Comparison of ENCODE assay signal across 8 mouse cellular contexts in the genomic region with DNA sequence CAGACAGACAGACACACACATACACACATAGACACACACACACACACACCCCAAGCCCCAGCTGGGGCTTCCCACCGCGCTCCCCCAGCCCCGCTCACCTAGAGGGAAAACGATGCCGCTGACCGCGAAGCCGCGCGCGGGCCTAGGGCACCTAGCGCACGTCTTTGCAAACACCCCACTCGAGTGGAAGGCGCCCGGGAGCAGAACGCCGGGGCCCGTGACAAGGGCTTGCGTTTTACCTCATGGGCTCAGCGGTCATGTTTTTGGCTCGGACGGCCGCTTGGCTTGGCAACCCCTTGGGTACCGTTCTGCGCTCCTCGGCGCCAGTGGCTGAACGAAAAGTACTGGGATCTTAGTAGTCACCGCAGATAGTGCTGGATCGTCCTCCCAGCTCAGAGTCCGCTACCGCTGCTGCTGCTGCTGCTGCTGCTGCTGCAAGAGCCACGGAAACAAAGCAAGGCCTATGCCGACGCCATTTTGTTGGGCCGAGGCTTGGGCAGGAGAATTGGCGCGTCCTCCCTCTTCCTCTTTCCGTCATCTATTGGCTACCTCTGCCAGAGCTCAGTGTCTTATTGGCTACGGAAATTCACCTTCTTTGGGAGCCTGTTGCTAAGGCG. TPM values are rescaled to one million over a fixed set of nuclear protein-coding genes. Genes with fewer than 3 reads are reported as not detected.
DNase-seq lines count a peak whose midpoint lies in the region; ATAC-seq and TF ChIP-seq lines count a peak whose summit lies in the region.

TSS of gene Atrx (minus strand) at position 543 of the 617 bp plus-strand sequence.

- H3K4me1 ChIP-seq in hindbrain, embryonic 16.5 days (ENCODE audit: control insufficient read depth, insufficient read depth, low read depth, low read length) = peaks cover 11% of the 10 kb centered on the region

- H3K27ac ChIP-seq in hindbrain, embryonic 16.5 days (ENCODE audit: low read depth, low read length) = peak within 1 kb of the TSS; percentile 94
- H3K27ac ChIP-seq in left cerebral cortex, adult 2 months = peak within 1 kb of the TSS; percentile 96

- H3K36me3 ChIP-seq in hindbrain, embryonic 16.5 days (ENCODE audit: control insufficient read depth, insufficient read depth, low read length) = no peaks in the 10 kb centered on the region

- intact Hi-C loops in left cerebral cortex, adult 2 months (cut with DNase I) = loop anchor here (5.0 kb wide), 2 partner anchors 83 to 258 kb away; partner anchors contain the start of genes Magt1 and Pgk1

- DNase-seq in ZHBTc4 (ENCODE audit: low read depth, low spot score) = peak; percentile 85
- DNase-seq in cerebellum, postnatal 4 days (ENCODE audit: low spot score in 2 of 2) = peak; percentile 29 to 56
- peak; percentile 65 for DNase-seq in gastrocnemius, adult 18-20 months (ENCODE audit: low spot score)
- peak; percentile 66 to 72 for DNase-seq in left cerebral cortex, adult 2 months (ENCODE audit: extremely low spot score in 1 of 2, low spot score in 2 of 2)
- peak; percentile 71 to 75 for DNase-seq in right cerebral cortex, adult 2 months (ENCODE audit: low spot score in 2 of 2)
- DNase-seq in urinary bladder, postnatal 36 days (ENCODE audit: low spot score in 2 of 2) = peak; percentile 48 to 74

- ATAC-seq in hindbrain, embryonic 16.5 days = peak; percentile 95
- ATAC-seq in megakaryocyte, adult 5-6 weeks (ENCODE audit: poor library complexity, severe bottlenecking) = peak; percentile 88

- no peaks in the 10 kb centered on the region for H3K9me3 ChIP-seq in hindbrain, embryonic 16.5 days (ENCODE audit: control insufficient read depth, low read length)

- WGBS in hindbrain, embryonic 16.5 days = 23% methylated on average over 42 of the region's 42 CpGs

- peak within 1 kb of the TSS; percentile 65 for H3K4me3 ChIP-seq in hindbrain, embryonic 16.5 days (ENCODE audit: low read length)
- peak within 1 kb of the TSS; percentile 74 for H3K4me3 ChIP-seq in left cerebral cortex, adult 2 months

- no peaks in the 10 kb centered on the region for H3K27me3 ChIP-seq in hindbrain, embryonic 16.5 days (replicated peaks; ENCODE audit: control insufficient read depth, insufficient read depth, low read length)

- peak within 1 kb of the TSS; percentile 85 for H3K9ac ChIP-seq in hindbrain, embryonic 16.5 days (ENCODE audit: low read depth, low read length)

- H3K4me2 ChIP-seq in hindbrain, embryonic 16.5 days (ENCODE audit: low read length) = peak within 1 kb of the TSS; percentile 55

- TF ChIP-seq CTCF in left cerebral cortex, adult 2 months (IDR thresholded peaks at IDR 0.05) = no peak

RNA-seq across cellular contexts. Expression of gene Atrx, which starts in this region (rescaled TPM):
- total RNA-seq in gastrocnemius, adult 18-20 months (2021) = 10 to 100 TPM; 32.3 to 32.5 TPM
- 208 and 232 TPM in 2 replicates for polyA plus RNA-seq in hindbrain, embryonic 16.5 days (2015; fragmentation: Nextera tagmentation; extraction: Ambion mirVana)
- 100 to 1,000 TPM; 178 to 182 TPM for total RNA-seq in left cerebral cortex, adult 2 months (2021)
- 103 and 125 TPM in 2 replicates for total RNA-seq in megakaryocyte, adult 5-6 weeks (2015)
- 169 and 170 TPM in 2 replicates for total RNA-seq in megakaryocyte, adult 5-6 weeks (2017)

Comparison
In these comparisons a context has a peak if more than half of its experiments do, and no peak if none do; other contexts are left out.
1. Peak in every context shown above with its lines: DNase-seq, ATAC-seq, H3K4me3 ChIP-seq and H3K27ac ChIP-seq.